Mouse (Mus musculus): ENCODE measurements around the gene Cyth2.

GRCm38 (mm10) chr7:45820913-45821312 lies 6.5 kb upstream of the Cyth2 start:
- TF ChIP-seq EP300 (IDR thresholded peaks at IDR 0.05) (no peak), CTCF (IDR thresholded peaks at IDR 0.05) (no peak)
